Mouse (Mus musculus) brain, embryonic 14.5 days (tissue): ENCODE results near the gene Cyp11a1.

Source experiments
- CTCF ChIP-seq: fragments of 200-500 bp; IDR thresholded peaks from 2 replicates; pipeline ENCODE4 v1.5.1; 2012; ENCODE audit warnings: inconsistent platforms, mild to moderate bottlenecking, moderate library complexity, borderline replicate concordance; ENCODE audit not compliant: insufficient read depth, insufficient read length; ENCODE audit errors: extremely low read depth
- POLR2A ChIP-seq: fragments of 200-500 bp; IDR thresholded peaks from 2 replicates; pipeline ENCODE4 v1.6.1; 2012; ENCODE audit warnings: mild to moderate bottlenecking, inconsistent platforms, borderline replicate concordance; ENCODE audit not compliant: poor library complexity, insufficient read depth, insufficient read length, severe bottlenecking; ENCODE audit errors: extremely low read depth

GRCm38 (mm10) chr9:57998032-57998659 is 8.1 kb upstream of the Cyp11a1 start:
- TF ChIP-seq POLR2A: no peak
- peak; percentile 77; the same call in 1 of the 2 replicates for TF ChIP-seq CTCF
